Mouse (Mus musculus) spleen, adult 2 months (tissue): ENCODE data around the gene Donson.

ENCODE experiments used
- CTCF ChIP-seq: fragments of 200-500 bp; IDR thresholded peaks from 2 replicates; pipeline ENCODE4 v1.5.1; 2011; ENCODE audit warnings: mild to moderate bottlenecking, inconsistent platforms; ENCODE audit not compliant: insufficient read depth, insufficient read length, insufficient replicate concordance; ENCODE audit errors: extremely low read depth
- POLR2A ChIP-seq: fragments of 200-500 bp; IDR thresholded peaks from 2 replicates; pipeline ENCODE4 v1.6.1; 2011; ENCODE audit warnings: low read depth, low read length, inconsistent platforms

DNA sequence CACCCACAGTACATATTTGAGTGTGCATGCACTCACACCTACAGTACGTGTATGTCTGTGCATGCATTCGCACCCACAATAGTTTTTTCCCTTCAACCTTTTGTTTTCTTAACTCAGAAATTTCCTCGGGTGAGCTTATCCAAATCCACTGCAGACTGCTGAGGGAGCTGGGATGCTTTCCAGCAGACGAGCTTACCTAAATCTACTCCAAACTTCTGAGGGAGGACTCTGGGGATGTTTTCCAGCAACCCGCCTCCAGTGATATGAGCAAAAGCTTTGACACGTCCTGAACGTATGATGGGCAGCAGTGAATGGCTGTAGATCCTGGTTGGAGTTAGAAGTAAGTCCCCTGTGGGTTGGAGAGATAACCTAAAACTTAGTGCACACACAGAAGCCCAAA is 60.7 kb downstream of the Donson start:
- TF ChIP-seq POLR2A (no peak), CTCF (no peak)
